Mouse (Mus musculus) kidney, adult 8-10 months (tissue): ENCODE results near the gene Slc28a3.

Experiments used
- DNase-seq, 2 experiments: peaks; one replicate each; pipeline ENCODE4 v3.0.0; 2022

The Slc28a3 gene

GRCm38 (mm10) chr13:58558216-58558615, 52.5 kb downstream of the Slc28a3 start:
- DNase-seq, result no peak

DNA sequence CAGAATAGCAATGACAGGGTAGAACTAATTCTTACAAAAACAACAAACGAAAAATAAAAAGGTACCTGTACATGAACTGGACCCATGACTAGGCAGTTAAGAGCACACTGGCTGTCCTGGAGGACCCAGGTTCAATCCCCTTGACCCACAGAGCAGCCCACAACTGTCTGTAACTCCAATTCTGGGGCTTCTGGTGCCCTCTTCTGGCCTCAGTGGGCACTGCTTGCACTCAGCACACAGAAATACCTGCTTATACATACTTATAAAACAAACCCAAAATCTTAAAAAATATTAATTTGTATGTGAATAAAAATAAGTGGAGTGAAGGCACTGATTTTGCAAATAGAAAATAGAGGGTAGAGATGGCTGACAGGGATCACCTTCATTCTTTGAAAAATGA, 54.7 kb downstream of the Slc28a3 start:
- peak in 1 of 2 experiments; percentile 15 for DNase-seq

DNA sequence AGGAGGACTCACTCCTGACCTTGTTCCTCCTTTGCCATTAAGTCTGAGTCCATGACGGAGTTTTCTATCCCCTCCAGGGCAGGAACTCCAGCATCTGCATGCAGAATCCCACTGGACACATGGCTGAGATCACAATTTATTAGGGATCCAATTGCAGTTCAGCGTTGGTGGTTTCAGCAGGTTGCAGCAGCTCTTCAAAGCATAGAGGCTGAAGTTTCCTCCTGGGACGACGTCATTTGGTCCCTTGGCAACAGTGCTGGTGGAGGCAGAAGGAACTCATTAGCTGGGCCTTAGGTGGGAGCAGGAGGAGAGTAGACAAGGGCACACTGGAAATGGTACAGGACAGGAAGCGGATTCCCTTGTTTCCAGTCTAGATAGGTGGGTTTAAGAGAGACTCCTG, 55.1 kb downstream of the Slc28a3 start:
- no peak for DNase-seq

GRCm38 (mm10) chr13:58551924-58552323, 58.8 kb downstream of the Slc28a3 start:
- DNase-seq, result no peak

DNA sequence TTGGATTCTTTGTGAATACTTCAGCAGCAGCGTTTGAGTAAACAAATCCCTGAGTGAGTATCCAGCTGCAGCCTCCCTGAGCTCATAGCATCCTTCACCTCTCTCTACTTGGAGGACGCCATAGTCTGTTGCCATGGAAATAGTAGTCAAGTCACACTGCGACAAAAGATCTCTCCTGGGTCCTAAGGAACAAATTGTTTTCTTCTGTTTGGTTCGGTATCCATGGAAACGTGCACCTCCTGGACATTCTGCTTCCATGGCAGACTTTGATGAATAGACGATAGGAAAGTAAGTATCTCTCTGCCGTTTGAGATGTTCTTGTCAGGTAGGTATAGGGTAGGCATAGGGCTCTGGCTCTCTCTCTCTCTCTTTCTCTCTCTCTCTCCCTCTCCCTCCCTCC, 63.1 kb downstream of the Slc28a3 start:
- no peak for DNase-seq

DNA sequence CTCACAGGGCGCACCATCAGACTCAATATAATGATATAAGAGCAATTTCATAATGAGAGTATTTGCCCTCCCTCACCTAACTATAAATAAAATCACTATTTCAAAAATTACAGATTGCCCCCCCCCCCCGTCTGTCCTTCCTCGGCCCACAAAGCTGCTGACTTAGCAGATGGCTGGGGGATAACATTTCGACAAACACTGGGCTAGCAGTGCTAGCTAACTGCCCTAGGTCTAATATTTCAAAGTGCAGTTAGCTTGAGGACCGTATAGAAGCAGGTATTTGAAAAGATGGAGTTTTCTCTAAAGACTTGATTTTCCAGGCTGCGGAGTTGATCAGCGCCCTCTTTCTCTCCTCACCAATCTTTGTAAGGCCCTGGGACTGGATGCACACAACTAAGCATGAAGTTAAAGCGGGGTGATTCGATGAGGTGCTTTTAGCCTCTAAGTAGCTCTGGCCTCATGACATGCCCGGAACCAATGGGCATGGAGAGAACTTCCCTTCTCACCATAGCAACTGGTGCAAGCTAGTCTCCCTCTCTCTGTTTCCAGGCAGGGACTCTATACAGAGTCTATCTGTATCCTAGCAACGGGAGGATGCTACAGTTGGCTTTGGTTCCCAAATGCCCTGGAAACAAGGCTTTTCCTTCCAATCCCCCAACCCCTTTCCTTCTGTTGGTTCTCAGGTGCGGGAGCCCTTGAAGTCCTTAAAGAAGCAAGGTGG, 66.8 kb downstream of the Slc28a3 start:
- no peak for DNase-seq

DNA sequence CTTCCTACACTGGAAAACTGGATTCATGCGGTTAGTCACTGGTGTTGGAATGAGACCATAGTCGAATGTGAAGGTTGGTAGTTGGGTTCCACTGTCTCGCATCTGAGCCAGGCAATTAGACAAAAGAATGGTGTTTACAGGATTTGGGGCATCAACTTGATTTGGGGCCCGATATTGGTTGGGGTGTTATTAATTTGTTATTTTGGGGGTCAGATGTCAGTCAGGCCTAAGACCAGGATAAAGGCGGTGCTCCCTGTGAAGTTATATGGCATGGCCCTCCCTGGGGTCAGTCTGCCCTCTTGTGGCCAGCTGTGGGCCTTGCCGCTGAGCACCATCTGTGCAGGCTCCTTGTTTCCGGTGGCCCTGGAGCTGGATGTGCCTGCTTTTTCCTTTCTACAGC, 67.6 kb downstream of the Slc28a3 start:
- peak; percentile 40 to 77 for DNase-seq

DNA sequence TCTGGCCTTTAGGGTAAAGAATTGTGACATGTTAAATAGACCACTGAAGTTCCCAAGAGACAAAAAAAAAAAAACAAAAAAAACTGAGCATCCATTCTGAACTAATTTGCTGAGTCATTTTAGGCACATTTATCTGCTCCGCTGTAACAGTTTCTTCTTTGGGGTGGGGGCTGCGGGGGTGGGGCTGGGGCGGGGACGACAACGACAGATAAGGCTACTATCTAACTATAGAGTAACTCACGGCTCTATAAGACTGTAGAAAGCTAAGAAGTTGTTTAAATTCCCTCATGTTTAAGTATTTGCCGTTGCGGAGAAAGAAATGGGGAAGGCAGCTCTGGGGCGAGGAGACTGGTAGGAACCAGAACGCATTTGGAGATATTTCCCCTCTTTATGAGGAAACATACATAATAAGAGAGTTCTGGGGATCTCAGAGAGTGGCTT, 68.1 kb downstream of the Slc28a3 start:
- no peak for DNase-seq

DNA sequence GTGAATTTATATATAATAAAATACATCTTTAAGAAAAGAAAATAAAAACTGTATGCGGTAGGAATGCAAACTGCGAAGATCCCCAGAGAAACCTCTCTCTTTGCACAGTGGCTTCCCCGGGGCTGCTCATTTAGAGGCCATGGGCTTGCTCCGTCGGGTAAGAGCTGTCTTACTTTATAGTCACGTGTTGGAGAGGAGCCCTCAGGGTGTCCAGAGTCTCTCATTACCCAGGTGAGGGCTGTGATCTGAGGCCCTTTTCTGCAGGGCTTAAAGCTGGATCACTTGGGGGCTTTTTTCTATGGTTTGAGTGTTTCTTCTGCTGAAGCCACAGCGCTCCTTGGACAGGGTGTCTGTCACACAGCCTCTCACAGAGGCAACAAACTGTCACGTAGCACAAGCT, 68.5 kb downstream of the Slc28a3 start:
- no peak for DNase-seq

DNA sequence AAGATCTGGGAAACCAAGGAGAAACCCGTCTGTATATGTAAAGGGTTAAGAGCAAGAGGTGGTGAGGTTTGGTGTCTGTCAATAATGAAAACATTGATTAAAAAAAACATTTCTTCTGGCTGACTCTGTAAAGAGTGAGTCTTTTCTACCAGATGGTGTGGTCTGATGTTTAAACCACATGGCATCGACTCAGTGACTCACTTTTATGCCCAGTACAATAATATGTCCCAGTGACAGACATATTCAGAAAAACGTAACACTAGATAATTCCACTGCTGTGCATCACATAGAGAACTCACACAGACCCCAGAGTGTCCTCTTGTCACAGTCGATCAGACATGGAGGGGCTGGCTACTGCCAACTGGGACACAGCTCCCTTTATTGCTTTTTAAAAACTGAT, 69.1 kb downstream of the Slc28a3 start:
- no peak for DNase-seq

DNA sequence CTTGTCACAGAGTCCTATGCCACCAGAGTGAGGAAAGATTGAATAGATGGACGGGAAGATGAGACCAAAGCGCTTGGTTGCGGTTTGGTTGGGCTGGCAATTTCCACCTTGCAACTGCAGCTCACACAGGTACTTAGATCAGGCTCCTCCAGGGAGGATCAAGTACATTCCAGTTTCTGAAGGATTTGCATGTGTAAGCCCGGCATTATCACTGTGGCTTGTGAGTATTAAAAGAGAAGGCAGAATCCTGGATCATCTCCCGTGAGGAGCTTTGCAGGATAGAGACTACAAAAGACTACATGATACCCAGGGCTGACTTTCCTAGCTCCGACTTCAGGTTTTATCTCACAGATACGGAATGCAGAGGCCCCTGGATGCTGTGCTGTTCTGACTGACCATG, 71.7 kb downstream of the Slc28a3 start:
- DNase-seq, result no peak

DNA sequence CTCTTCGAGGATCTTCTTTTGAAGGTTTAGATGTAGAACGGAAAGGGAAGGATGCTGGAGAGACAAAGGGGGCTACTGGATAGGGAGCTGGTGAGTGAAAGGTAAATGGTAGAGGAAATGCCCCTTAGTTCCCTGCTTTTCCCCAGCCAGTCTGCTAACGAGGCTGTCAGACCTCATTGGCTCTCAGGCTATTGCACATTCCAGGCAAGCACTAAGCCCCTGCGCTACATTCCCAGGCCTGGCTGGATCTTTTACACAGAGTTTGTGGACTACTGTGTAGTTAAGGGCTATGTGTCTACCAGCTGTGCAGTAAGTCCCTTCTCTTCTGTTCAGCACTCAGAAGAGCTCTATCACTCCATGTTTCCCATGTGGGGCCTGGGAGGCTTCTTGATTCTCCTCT, 72.3 kb downstream of the Slc28a3 start:
- no peak for DNase-seq

DNA sequence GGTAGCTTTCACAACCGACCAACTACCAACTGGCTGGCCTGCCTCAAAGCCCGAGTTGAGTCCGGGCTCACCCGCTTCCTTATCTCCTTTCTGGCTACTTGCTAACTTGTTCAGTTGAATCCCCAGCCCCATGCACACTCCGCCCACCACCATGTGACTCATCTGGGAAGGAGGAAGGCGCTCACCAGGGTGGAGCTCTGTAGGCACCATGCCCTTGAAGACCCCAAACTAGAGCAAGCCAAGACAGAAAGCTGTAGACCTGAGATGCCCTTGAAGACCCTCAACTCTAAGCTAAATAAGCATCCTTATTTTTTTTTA, 72.8 kb downstream of the Slc28a3 start:
- no peak for DNase-seq

DNA sequence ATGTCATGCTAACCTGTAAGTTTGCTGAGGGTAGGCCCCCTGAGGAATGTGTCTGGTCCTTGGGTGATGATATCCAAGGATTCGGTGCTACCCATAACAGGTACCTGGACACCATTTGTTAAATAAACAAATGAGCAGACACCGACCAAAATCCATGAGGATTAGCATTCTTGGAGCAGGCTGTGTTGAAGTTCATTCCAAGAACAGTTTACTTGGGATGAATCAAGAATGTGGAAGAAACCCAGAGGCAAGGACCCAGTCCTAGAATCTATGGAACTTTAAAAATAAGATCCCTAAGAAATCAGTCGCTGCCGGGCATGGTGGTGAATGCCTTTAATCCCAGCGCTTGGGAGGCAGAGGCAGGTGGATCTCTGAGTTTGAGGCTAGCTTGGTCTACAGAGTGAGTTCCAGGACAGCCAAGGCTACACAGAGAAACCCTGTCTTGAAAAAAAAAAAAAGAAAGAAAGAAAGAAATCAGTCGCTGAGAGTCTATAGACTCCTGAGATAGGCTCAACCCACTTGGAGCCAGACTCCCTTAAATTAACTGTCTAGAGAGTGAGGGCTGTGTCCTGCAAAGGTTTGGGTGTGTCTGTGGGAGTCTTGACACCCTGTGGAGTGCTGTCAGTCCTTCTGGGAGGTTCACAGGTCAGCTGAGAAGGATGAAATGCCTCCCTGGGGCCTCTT, 73.3 kb downstream of the Slc28a3 start:
- no peak for DNase-seq

- DNase-seq, result no peak
Observed at GRCm38 (mm10) chr13:58536466-58537231, 74.0 kb downstream of the Slc28a3 start.

GRCm38 (mm10) chr13:58535321-58535720, 75.4 kb downstream of the Slc28a3 start:
- no peak for DNase-seq

DNA sequence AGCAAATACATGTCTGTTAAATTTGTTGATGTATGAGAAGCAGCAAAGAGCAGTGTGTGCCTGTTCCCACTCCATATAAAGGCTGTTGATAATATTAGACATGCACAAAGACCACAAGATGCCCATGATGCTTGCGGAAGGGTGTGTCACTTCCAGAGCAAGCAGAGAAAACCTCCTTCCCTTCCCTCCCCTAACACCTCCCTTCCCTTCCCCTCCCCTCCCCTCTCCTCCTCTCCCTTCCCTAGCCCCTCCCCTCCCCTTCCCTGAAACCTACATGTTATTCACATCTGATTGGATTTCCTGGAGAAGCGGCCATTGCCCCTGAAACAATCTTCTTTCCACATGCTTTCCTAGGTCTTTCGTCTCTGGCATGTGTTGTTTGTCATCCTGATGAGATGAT, 75.8 kb downstream of the Slc28a3 start:
- DNase-seq, result no peak

GRCm38 (mm10) chr13:58534216-58534841, 76.3 kb downstream of the Slc28a3 start:
- DNase-seq, result no peak

DNA sequence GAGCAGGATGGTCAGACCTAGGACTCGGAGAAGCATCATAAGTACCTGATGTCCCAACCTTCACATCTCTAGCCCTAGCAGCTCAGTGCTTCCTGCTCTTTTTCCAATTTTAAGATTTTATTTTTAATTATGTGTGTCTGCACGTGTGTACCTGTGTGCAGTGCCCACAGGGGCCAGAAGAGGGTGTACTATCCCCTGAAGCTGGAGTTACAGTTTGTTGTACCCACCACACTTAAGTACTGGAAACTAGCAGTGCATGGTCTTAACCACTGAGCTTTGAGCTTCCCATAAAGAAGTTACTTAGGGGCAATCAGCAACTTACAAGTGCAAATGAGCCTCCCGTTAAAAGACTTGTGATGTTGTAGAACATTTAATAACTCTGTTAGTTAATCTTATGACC, 86.1 kb downstream of the Slc28a3 start:
- no peak for DNase-seq

- no peak for DNase-seq
Observed at GRCm38 (mm10) chr13:58523761-58524117, 86.9 kb downstream of the Slc28a3 start.

GRCm38 (mm10) chr13:58523011-58523760, 87.5 kb downstream of the Slc28a3 start:
- DNase-seq, result no peak

- DNase-seq, result no peak
Observed at GRCm38 (mm10) chr13:58521331-58522030, 89.2 kb downstream of the Slc28a3 start.
